Mouse (Mus musculus): ENCODE data around the gene Slc15a3.
A peak's percentile ranks its signal among the peaks of the same experiment; 100 is the strongest.

The Slc15a3 gene

DNA sequence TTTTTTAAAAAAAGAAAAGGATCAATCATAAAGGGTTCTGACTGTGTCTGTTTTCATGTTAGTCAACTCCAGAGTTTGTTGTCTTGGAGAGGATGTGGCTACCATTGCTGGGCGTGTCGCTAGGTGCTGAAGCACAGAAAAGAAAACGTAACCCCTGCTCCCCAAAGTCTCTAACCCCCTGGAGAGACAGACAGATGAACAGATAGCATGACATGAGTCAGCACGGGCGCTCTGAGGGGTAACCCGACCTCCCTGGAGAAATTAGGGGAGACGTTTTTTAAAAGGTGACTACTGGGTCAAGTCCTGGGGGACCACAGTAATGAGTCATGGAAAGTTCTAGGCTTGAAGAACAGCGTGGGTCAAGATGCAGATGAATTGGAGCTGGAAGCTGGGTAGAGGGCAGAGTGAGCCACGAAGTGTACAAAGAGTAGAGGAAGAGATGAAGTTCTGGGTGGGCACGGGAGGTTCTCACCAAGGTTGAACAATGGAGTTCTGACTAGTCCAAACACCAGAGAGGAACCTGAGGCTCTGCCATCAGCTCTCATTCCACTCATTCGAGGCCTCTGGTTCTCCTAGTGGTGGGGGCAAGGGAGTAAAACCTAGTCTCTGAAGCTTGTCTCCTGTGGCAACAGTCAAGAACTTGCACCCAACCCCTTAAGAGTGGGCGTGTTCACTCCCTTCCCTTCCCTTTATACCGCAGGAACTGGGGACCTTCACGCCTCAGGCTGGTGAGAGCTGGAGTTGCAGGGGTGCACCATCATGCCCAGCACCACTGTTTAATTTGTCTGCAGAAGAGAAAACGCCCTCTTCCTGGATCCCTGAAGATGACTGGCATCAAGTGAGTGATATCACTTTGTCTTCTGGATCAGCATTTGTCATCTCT, at the start of gene Slc15a3:
Gene Slc15a3 (plus strand): TSS at position 718 of the 883 bp plus-strand sequence.
- no peak for DNase-seq

DNA sequence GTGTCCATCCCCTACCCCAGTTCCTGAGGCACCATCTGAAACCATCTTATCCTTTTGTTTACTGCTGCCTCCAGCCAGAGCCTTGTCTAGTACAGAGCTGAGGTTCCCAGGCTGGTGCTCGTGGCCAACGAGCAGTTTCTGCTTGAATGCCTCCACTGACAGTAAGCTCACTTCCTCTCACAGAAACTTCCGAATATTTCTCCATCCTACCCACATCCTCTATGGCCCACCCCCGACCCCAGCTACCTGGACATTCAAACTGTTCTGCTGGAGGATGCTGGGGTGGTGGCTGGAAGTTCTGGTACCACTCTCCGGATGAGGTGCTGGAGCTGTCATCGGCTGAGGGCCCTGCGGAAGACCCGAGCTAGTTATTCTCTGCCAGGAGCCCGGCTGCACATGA, 49.2 kb upstream of the Slc15a3 start:
- no peak for DNase-seq

GRCm38 (mm10) chr19:10793044-10793443, 46.5 kb upstream of the Slc15a3 start:
- DNase-seq: no peak

DNA sequence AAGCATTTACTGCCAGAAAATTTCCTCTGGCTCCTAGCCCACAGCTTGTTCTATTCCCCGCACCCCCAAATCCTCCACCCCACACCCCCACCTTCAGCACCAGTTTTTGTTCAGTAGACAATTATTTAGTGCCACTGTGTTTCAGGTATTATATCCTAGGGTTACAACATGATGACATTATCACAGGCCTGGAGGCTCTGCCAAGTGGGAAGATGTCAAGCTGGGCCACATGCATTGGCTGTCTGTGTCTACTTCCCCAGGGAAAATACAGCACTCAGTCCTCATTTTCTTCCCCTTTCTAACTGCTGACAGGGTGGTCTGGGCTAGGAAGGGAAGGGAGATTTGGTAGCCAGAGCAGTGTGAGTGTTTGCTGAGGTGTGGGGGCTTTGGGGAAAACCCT, 44.6 kb upstream of the Slc15a3 start:
- DNase-seq: no peak

DNA sequence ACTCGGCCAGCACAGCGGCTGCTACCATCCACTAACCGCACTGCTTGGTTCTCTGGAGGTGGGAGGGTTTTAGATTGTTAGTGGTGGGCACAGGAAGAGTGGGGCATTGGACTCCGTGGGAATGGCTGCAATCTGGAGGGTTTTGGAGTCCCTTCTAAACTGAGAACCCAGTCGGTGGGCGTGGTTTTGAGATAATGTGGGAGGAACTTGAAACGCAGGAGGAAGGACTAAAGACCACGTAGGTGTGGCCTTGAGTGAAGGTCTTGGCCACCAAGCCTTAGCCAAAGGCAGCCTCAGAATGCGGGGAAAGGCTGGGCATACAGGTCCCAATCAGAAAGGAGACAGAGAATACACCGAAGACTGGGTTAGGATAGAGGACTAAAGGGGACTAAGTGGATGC, 41.0 kb upstream of the Slc15a3 start:
- no peak for DNase-seq

- DNase-seq: no peak
These were observed 40.4 kb upstream of the Slc15a3 start for GRCm38 (mm10) chr19:10799155-10799554.

DNA sequence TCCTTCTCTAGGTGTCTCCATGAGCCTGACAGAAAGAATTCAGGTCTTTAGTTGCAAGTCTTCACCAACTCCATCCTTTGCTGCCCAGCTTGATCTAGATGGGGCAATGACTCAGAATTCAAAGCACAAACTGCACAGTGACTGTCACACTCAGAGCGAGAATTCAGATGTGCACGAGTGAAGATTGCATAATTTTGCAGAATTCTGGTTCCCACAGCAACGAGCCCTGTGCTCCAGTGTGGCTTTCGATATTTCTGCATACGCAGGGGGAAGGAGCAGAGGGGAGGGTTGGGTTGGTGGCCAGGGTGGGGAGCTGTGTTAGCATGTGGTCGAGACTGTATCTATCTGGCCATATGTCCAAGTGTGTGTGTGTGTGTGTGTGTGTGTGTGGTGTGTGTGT, 38.5 kb upstream of the Slc15a3 start:
- DNase-seq: no peak

DNA sequence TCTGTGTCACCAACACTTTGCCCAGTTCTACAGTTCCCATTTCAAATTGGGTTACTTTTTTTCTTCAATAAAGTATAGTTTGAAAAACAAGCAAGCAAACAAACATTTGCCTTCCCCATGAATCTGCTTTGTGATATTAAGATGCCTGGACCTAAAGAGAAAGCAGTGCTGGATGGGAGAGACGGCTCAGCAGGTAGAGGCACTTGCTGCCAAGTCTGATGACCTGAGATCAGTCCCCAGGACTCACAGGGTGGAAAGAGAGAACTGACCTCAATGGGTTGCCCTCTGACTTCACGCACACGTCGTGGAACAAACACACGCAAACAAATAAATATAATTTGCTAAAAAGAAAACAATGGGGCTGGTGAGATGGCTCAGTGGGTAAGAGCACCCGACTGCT, 37.6 kb upstream of the Slc15a3 start:
- no peak for DNase-seq

GRCm38 (mm10) chr19:10803751-10804150, 35.8 kb upstream of the Slc15a3 start:
- no peak for DNase-seq

GRCm38 (mm10) chr19:10804850-10805660, 34.5 kb upstream of the Slc15a3 start:
- no peak for DNase-seq

GRCm38 (mm10) chr19:10805661-10806285, 33.8 kb upstream of the Slc15a3 start:
- no peak for DNase-seq

DNA sequence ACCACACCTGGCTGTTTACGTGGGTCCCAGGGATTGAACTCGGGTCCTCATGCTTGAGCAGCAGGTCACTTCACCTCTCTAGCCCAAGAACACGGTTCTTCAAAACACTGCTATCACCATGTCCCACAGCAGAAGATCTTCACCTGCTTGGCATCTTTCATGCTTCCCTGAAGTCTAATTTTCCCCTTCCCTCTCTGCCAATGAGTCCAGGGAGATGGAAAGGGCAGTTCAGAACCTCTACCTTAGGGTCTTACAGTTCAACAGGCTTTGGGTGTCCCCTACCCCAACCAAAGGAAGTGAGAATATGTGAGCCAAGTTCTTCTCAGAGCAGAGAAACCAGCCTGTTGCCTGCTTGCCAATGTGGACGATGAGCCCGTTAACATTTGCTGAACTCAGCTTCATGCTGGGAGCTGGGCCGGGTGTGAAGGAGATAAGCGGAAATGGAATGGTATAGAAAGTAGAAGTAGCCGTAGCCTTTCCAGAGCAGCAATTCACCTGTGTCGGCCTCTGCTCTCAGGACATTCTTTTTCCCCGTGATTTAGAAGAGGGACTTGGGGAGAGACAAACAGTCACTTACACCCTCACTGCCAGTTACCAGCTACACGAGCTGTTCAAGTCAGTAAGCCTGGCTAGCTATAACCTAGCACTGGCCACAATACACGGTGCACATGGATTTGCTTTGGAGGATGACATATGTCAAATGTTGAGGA, 30.8 kb upstream of the Slc15a3 start:
- no peak for DNase-seq

DNA sequence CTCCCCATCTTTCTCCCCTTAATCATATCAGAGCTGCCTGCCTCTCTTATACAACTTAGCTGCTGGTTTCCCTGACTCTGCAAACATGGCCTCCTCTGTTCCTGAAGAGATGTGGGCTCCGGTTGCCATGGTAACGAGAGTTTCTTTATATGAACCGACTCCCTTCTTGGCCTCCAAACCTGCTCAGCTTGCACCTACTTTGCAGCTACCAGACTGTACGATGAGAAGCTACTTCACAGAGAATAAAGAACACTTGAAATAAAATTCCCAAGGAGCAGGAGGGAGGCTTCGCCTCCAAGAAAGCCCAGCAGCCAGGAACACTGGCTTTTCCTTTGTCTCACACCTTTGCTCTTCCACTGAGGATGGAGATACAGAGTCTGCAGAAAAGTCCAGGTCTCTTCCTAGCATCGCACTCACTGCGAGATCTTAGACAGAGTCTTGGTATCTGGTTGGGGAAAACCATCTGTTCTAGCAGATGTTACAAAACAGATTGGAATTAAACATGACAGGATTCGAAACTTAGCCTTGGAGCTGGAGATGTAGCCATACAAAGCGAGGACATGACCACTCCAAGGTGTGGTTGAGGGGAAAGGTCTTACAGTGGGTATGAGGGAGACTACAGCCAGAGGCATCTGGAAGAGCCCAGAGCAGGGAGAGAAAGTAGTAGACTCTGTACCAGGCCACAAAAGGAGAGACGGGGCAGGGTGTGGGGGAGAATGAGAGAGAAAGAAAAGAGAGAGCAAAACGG, 29.9 kb upstream of the Slc15a3 start:
- no peak for DNase-seq

GRCm38 (mm10) chr19:10810176-10810492, 29.4 kb upstream of the Slc15a3 start:
- no peak for DNase-seq

- no peak for DNase-seq
These were observed 28.1 kb upstream of the Slc15a3 start for GRCm38 (mm10) chr19:10811471-10811870.

DNA sequence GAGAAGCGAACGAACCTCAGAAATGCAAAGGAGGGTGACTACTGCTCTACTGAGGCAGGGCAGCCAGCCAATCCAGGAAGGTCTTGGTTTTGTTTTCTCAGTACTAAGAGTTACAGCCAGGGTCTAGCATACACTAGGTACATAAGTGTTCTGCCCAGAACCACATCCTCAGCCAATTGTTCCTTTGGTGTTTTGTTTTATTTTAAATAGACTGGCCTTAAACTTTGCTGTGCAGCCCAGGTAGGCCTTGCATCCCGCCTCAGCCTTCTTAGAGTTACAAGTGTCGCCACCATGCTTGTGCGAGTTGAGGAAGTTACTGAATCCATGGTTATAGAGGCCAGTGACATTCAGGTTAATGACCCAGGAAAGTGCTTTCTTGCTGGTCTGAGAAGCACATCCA, 26.5 kb upstream of the Slc15a3 start:
- no peak for DNase-seq

- DNase-seq: no peak
These were observed 25.6 kb upstream of the Slc15a3 start for GRCm38 (mm10) chr19:10813905-10814304.

GRCm38 (mm10) chr19:10815871-10816270, 23.7 kb upstream of the Slc15a3 start:
- no peak for DNase-seq

DNA sequence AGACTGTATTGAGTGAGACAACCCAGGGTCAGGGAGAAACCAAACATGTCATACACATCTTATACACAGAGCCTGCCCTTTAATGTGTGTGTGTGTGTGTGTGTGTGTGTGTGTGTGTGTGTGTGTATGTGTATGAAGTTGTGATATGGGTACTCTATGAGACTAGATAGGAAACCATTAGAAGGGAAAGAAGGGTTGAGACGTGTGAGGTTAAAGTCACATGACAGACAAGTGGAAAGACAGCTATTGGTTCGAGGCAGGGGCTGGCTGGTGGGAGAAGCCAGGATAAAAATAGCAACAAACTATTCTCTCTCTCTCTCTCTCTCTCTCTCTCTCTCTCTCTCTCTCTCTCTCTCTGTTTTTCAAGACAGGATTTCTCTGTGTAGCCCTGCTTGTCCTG, 23.1 kb upstream of the Slc15a3 start:
- no peak for DNase-seq

DNA sequence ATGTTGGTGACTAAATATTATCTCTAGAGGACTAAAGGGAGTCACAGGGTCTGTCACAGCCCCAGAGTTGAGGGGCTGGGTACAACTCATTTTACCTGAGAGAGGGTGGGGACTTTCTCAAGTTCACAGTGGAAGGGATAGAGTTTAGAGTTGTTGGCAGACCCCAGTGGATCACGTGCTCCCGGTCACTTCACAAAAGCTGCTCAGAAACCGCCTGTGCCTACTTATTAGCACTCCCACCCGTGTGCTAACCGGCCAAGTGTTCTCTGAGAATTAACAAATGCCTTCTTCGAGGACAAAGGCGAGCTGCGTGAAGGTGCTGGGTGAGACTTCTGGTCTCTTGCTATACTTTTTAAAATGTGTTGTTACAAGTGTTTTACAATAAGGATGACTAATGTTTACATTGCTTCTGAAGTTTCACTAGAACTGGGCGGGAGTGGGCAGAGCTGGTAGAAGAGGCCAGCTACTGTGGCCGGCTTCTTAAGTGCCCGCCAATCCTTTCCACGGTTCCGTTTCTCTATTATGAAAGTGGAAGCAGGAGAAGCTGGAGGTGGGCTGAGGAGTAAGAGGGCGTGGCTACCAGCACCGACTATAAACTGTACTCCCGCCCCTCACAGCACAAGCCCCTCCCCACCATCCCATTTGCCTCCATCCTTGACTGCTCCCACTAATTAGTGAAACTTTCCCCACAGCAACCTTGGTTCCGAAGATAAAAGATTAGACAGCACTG, 21.1 kb upstream of the Slc15a3 start:
- DNase-seq: peak; percentile 48

GRCm38 (mm10) chr19:10821319-10821718, 18.2 kb upstream of the Slc15a3 start:
- DNase-seq: no peak

GRCm38 (mm10) chr19:10822534-10822933, 17.0 kb upstream of the Slc15a3 start:
- DNase-seq: no peak
